Mouse (Mus musculus): ENCODE data around the gene Rffl.
A peak's percentile ranks its signal among the peaks of the same experiment; 100 is the strongest.

Gene Rffl

GRCm38 (mm10) chr11:82780134-82780533 is 90.9 kb downstream of the Rffl start:
- DNase-seq (ENCODE audit: low read depth, low spot score), result no peak

- DNase-seq (ENCODE audit: low read depth, low spot score), result no peak
Measured at GRCm38 (mm10) chr11:82764438-82764924, 106.5 kb downstream of the Rffl start.

GRCm38 (mm10) chr11:82763742-82764437 is 107.1 kb downstream of the Rffl start, which contains the start of the genes Cct6b and Zfp830:
Gene Cct6b, minus strand, starts transcription at chr11:82764321.
Gene Zfp830, plus strand, starts transcription at chr11:82764345.
- DNase-seq (ENCODE audit: low read depth, low spot score), result peak; percentile 97

GRCm38 (mm10) chr11:82763261-82763660 is 107.7 kb downstream of the Rffl start:
- DNase-seq (ENCODE audit: low read depth, low spot score), result no peak

GRCm38 (mm10) chr11:82762286-82762829 is 108.7 kb downstream of the Rffl start:
- DNase-seq (ENCODE audit: low read depth, low spot score), result no peak

- no peak for DNase-seq (ENCODE audit: low read depth, low spot score)
Measured at GRCm38 (mm10) chr11:82755919-82756318, 115.1 kb downstream of the Rffl start.

Data from forelimb bud, embryonic 11.5 days (tissue).